Mouse (Mus musculus) kidney, postnatal 4 days (tissue): ENCODE data around the gene Gclm.

Experiments used
- DNase-seq, 2 experiments: peaks; one replicate each; pipeline ENCODE4 v3.0.0; 2021; ENCODE audit warnings: mixed read lengths in 2 of 2

The Gclm gene

GRCm38 (mm10) chr3:122293223-122293953 lies 48.0 kb downstream of the Gclm start:
- peak in 1 of 2 experiments; percentile 94 for DNase-seq

DNA sequence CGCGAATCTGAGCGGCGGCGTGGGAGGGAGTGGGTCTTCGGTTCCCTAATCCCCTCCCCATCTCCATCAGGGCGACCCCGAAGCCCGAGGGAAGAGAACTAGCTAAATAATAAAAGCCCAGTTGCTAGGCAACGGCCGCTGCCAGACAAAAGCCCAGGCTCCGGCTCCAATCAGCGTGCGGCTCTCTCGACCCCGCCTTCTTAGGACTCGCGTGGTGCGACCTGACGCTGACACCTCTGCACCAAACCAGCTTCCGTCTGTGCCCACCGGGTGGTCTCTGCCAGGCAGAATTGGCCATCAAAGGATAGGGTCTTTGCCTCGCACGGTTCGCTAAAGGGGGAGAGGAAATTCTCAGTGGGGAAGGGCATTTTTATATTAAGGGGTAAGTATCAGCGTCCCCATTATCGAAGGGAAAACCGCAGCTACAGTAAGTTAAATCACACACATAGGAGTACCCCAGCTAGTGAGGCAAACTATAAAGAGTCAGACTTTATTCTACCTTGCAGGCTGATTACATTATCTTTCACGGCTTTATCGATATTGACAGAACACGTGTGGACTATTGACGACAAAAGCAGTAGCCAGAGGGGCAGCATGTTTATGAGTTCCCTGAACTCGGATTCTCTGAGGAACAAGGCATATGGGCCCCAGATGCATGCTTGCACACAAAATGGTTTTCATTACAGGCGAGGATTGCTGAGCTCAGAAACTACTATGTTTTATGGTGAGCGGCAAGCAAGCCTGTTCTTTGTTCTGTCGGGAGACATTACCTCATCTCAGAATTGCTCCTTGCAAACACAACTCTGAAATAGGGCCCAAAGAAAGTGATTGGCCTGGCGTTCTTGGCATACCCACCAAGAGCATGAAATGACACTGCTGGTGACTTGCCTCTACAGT lies 48.8 kb downstream of the Gclm start, which contains the start of gene Bcar3:
Gene Bcar3, plus strand, starts transcription at position 183 of the 897 bp plus-strand sequence.
- DNase-seq, result peak; percentile 92 to 96

DNA sequence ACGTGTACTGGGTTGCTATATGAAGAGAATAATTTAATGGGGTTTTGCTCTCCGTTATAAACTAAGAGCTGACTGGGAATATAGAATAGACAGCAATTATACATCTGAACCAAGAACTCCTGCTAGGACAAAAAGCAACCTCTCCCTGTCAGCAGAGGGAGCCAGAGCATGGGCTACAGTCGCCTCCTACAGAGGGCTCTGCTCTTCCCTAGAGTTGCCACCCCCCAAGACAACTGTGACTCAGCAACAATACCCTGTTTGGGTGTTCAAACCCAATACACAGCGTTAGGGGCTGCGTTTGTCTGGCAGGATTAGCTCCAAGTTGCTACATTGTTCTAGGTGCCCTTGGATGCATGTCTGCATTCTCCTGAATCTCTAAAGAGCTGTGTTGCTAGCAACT lies 50.2 kb downstream of the Gclm start:
- peak; percentile 72 to 78 for DNase-seq

DNA sequence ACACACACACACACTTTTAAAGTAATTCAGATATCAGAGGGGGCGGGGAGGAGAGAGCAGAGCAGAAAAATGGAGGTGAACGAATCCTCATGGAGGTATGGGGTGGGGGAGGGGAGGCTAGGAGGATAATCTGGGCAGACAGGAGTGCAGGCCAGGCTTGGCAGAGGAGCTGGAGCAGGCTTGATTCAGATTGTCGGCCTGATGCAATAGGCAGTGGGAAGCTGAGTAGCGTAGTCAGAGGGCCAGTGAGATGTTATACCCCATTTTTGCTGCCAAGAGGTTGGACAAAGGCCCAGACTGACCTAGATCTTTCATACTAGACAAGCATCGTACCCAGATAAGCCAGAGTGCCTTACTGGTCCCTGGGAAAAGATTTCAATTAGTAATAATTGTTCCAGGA lies 51.6 kb downstream of the Gclm start:
- DNase-seq, result no peak

- peak; percentile 44 to 66 for DNase-seq
Measured at GRCm38 (mm10) chr3:122300983-122301919, 55.9 kb downstream of the Gclm start.

GRCm38 (mm10) chr3:122304560-122304959 lies 59.2 kb downstream of the Gclm start:
- no peak for DNase-seq

DNA sequence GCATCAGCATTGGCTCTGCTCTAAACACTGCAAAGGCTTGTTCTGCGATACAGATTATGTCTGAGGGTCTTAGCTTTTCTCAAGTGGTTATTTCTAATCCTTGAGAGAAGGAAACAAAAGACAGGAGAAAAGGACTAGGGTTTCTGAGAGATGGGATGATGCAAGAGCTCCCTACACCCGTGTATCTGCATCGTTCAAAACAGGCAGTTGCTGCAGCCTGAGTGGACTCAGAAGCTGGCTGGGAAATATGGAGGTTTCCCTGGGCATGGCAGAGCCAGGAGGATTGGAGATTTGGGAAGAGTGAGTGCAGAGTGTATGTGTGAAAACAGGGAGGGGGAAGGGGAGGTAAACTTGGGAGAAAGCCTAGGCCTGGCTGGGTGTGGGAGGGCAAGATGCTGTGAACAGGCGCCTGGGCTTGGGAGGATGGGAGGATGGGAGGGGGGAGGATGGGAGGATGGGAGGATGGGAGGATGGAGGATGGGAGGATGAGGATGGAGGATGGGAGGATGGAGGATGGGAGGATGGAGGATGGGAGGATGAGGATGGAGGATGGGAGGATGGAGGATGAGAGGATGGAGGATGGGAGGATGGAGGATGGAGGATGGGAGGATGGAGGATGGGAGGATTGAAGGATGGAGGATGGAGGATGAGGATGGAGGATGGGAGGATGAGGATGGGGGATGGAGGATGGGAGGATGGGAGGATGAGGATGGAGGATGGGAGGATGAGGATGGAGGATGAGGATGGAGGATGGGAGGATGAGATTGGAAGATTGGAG lies 62.7 kb downstream of the Gclm start:
- DNase-seq, result no peak

DNA sequence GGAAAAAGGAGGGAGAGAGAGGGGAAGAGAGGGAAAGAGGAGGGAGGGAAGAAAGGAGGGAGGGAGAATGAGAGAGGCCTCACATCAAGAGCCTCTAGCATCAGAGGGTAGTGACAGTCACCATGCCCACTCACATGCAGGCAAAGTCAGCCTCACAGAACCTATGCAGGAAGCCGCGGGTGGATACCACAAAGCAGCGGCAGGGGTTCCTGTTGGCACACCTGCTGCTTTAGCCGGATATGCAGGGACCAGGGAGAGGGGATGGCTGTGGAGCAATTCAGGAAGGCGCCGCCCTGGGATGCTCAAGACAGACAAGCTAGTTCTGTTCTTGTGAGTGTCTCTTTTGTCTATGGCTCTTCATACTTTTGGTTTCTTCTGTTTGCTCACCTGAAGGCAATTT lies 63.6 kb downstream of the Gclm start:
- DNase-seq, result no peak

DNA sequence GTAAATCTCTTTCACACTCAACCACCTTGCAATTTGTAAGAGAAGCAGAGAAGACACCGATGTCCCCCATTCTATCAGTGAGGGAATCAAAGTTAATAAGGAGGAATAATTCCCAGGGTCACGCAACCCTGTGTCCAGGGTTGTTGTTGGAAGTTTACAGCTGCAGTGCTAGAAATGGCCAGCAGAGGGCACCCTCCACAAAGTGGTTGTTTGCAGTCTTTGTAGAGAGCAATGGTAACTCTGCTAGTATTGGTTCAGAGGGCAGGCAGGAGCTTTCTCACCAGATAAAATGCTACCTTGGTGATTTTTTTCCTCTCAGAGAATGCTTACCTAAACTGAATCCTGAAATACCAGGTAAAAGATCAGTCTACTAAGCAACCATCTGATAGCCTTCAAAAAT lies 66.7 kb downstream of the Gclm start:
- peak; percentile 92 to 94 for DNase-seq

DNA sequence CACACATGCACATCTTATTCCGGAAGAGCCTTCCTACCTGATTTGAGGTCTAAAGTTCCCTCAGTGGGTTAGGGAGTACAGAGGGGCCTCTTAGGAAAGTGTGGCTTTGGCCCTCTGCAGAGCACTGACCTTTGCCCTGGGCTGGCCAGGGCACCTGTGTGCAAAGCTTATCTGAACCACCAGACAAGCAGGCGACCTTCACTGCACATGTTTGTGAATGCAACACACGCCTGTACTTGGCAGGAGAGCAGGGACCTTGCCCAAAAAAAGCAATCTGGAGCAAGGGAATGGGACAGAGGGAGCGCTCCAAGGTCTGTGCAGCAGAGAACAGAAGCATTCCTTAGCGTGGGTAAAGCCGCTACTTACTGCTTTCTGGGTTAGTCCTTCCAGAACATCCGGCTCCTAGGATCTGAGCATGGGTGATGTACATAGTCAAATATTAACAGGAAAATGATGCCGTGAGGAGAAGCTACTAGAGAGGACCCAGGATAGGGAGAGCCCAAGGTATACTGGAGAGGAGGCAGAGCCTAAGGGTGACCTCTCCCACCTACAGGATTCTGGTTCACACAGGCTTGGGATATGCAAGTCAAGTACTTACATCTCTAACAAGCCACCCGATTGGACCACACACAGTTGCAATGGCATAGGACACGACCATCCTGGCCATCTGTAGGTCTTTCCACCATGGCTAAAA lies 67.7 kb downstream of the Gclm start:
- no peak for DNase-seq

DNA sequence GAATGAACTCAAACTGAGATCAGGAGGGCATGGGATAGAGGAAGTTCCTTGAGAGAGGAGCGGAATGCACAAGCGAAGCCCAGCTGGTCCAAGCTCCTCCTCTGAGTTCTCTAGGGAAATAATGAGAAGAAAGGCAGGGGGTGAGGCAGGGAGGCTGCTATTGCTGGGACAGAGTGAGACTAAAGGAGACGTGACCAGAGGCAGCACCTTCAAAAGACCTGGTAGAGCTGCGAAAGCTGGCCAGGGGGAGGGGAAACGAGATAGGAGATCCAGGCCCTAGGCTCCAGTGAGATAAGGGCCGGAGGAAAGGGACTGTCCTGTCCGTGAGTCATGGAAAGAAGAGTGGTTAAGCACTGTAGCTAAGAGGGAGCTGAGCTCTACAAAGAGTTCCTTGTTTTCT lies 68.6 kb downstream of the Gclm start:
- DNase-seq, result no peak

DNA sequence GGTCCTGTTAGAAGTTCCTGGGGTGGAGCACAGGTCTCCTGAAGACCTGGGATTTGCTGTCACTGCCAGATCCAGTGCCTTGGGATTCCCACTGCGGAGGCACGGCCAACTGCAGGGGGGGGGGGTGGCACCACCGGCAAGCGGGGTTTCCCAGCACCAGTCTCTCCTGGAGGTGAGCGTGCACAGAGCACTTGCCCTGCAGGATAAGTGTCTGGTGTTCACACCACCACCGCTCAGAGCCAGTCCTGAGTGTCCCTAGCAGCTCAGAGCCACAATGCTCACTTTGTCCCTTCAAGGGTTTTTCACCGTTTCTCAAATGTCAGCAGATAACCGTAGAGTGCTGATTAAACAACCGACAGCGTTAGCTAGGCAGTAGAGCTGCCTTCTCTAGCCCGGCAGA lies 71.3 kb downstream of the Gclm start:
- DNase-seq, result peak in 1 of 2 experiments; percentile 25

GRCm38 (mm10) chr3:122317339-122317738 lies 72.0 kb downstream of the Gclm start:
- no peak for DNase-seq
